Mouse (Mus musculus) T-helper 1 cell (primary cell): ENCODE data around the gene 2410004B18Rik.

ENCODE experiments used
- in situ Hi-C: fragments of 300-600 bp; cut with MboI, MseI; formaldehyde crosslinking; loops from one replicate; pipeline ENCODE4 v1.15.1; 2025; ENCODE audit warnings: high pct_unique_total_duplicates

The 2410004B18Rik gene

DNA sequence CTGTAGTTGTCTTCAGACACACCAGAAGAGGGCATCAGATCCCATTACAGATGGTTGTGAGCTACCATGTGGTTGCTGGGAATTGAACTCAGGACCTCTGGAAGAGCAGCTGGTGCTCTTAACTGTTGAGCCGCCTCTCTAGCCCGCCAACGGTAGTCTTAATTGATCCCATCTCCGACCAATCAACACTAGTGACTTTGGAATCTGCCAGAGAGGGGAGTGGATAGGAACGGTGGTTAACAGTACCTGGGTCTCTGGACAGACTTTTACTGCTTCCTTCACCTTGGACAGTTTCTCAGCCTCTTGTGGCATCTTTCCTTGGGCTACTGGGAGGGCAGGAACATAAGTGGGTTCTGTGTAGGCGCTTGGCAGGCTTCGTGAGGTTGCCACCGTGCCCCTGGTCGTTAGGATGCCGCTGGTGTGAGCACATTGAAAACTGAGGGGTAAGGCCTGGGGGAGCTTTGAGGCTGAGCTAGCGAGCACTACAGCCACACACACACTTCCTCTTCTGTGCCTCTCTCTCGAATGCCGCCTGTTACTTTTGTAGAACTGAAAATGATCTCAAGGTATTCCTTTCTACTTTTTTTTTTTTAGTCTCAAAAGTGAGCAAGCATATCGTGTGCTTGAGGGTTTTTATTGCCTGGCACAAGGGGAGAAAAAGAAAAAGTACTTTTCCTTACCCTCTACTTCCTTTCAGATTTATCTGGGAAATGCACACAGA is 55.8 kb downstream of the 2410004B18Rik start:
- in situ Hi-C loops = no loop called here
